Mouse (Mus musculus) G1E-ER4 (cell line): ENCODE measurements around the gene Msgn1. TPM values are rescaled to one million over a fixed set of nuclear protein-coding genes. Genes with fewer than 3 reads are reported as not detected.

Experiments used
- GATA1 ChIP-seq: IDR thresholded peaks from one replicate; pipeline ENCODE4 v1.8.0; 2012; ENCODE audit warnings: low read length, inconsistent platforms
- polyA plus RNA-seq: library from polyadenylated mRNA; stranded (reverse); fragments of >175 nt; gene quantifications from 2 replicates; pipeline ENCODE4 v1.2.3, GENCODE M21; 2012

Gene Msgn1
- polyA plus RNA-seq: not detected in 2 replicates

DNA sequence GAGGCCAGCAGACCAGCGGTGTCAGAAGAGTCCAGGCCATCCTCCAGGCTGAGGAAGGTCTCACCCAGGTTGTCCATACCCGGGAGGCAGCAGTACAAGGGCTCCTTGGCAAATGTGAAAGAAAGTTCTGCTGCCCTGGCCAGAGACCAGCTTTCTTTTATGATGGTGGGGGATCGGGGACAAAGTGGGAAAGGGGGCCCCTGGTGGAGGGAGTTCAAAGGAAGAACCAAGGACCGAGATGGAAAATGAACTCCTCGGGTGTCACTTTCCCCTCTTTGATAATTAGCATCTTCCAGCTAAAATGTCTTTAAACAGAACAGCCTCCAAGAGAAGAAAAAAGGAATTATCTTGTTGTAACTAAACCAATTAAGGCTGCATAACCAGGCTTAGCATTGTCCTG lies at the start of gene Msgn1:
Gene Msgn1, minus strand, starts transcription at position 101 of the 400 bp plus-strand sequence.
- TF ChIP-seq GATA1: no peak

GRCm38 (mm10) chr12:11250322-11250721 lies 41.5 kb upstream of the Msgn1 start:
- TF ChIP-seq GATA1: no peak

DNA sequence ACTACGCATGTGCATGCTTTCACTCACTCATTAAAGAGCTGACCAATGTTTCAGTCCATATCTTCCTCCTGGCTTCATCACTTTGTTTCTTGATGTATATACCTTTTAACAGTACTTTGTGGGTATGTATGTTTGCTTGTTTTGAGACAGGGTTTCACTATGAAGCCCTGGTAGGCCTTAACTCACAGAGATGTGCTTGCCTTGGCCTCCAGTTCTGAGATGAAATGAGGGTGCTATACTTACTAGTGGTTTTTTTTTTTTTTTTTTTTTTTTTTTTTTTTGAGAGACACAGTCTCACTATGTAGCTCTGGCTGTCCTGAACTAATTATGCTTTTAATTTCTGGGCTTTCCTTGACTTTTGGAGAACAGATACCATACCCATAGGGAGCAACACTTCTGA lies 38.7 kb upstream of the Msgn1 start:
- TF ChIP-seq GATA1: no peak

GRCm38 (mm10) chr12:11235996-11236395 lies 27.2 kb upstream of the Msgn1 start:
- TF ChIP-seq GATA1: no peak

- TF ChIP-seq GATA1: no peak
Measured at GRCm38 (mm10) chr12:11230267-11230666, 21.5 kb upstream of the Msgn1 start.

GRCm38 (mm10) chr12:11226529-11227268 lies 17.9 kb upstream of the Msgn1 start:
- no peak for TF ChIP-seq GATA1

- no peak for TF ChIP-seq GATA1
Measured at GRCm38 (mm10) chr12:11226123-11226522, 17.4 kb upstream of the Msgn1 start.

DNA sequence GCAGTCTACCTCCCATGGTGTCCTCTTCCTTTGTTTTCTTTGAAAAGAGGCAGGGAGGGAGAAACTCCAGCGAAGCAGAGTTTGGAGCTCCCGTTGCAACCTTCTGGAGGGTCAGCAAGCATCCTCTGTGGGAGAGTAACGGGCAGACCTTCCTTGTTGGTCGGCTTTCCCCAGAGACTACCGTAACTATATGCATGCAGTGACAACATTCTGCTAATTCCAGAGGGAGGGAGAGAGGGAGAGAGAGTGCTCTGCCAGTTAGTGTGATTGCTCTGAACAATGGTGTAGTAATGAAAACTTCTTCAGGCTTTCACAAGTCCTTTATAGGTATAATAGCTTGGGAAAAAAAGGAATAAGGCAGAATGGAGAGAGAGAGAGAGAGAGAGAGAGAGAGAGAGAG lies 15.9 kb upstream of the Msgn1 start:
- TF ChIP-seq GATA1: no peak

DNA sequence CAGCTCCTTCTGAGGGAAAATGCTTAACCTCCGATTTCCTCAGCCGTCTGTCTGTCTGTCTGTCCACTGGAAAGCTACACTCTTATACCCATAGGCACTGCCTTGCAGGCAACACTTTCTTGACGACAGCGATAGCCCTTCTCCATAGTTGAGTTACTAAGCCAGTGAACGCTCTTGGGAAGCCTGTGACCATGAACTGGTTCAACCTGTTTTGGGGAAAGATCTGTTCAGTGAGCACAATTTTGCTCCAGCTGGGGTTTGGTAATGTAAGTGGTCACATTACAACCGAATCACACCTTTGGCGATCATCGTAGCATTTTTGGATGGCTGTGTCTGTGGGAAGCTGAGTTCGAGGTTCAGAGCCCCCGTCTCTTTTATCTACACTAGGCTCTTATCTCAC lies 14.3 kb upstream of the Msgn1 start:
- TF ChIP-seq GATA1: no peak

GRCm38 (mm10) chr12:11222566-11222965 lies 13.8 kb upstream of the Msgn1 start:
- TF ChIP-seq GATA1: no peak

DNA sequence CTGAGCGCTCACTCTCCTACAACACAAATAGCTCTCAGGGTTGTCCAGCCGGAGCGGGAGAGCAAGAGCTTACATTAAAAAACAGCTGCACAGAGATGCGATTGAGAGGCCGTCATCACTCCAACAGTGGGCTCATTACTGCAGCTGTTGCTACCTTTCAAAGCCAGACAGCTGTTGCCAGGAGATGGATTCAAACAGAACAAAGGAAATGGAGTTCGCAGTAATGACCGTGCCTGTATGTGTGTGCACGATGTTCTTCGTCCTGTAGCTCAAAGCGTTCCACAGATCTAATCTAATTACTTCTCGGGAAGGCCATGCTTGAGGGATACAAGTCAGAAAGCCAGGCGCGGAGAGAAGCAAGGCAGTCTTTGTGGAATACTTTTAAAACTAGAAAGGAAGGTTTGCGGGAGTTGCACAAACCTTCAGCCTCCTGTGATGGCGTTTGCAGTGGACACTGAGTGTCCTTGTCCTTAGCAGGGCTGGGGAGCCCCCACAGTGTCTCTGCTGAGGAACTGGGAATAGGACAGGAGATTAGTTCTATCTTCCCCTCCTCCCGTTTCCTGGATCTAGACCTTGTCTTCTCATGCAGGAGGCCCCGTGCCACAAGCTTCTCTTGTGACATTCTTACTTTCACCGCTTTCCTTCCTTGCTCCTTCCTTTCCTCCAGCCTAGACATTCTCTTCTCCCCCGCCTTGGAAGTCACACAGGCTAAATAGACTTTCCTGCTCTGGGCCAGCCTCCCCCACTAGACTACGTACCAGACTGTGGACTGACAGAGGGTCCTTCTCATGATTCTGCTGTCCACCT lies 13.0 kb upstream of the Msgn1 start:
- TF ChIP-seq GATA1: no peak

- TF ChIP-seq GATA1: no peak
Measured at GRCm38 (mm10) chr12:11217726-11218250, 9.0 kb upstream of the Msgn1 start.

- no peak for TF ChIP-seq GATA1
Measured at GRCm38 (mm10) chr12:11216454-11216853, 7.7 kb upstream of the Msgn1 start.

DNA sequence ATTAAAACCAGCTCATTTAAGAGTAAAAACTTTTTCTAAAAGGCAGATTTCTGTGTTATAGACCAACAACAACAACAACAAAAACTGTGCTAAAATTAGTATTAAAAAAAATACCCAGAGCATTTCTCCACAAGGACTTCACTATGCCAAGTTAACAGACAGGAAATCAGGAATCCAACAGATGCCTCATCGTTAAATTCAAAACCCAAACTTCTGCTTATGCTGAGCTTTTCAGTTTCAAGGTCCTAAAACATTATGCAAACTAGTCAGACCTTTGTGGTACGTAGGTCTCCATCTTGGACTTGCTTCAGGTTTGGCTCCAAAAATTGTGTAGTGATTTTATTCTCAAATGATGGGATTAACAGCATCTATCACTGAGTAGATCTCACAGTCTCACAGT lies 6.8 kb upstream of the Msgn1 start:
- TF ChIP-seq GATA1: no peak

- TF ChIP-seq GATA1: no peak
Measured at GRCm38 (mm10) chr12:11214776-11215175, 6.0 kb upstream of the Msgn1 start.

- TF ChIP-seq GATA1: no peak
Measured at GRCm38 (mm10) chr12:11212881-11213280, 4.1 kb upstream of the Msgn1 start.

DNA sequence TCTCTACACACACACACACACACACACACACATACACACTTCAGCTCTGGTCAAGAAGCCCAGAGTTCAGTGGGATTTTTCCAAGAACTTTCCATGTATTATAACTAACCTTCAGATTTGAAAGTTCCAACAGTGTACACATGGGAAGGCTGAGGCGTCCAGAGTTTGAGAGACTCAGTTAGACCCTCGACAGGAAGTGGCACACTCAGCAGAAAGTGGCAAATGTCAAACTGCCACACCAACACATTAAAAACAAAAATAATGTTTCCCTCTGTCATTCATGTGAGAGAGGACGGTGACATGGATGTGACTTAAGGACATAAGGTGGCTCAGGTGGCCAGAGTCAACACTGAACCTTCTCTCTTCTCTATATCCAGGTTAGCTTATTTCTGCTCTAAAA lies 1.6 kb upstream of the Msgn1 start:
- TF ChIP-seq GATA1: no peak

DNA sequence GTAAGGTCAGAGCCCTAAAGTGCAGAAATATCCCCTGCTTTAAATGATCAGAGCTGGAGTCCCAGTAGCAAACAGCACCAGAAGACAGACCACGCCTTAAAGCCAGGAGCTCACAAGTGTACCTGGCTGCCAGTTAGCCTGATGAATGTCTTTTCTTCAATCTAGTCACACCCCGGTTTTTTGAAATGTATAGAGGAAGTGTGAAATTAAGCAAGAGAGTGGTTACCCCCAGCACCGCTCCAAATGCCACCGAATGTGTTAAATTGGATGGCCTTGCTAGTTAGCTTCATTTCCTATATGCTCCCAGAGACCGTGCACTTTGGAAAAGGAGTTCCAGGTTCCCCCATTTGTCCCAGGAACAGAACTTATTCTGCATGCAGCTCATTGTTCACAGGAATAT lies 864 bp upstream of the Msgn1 start:
- TF ChIP-seq GATA1: no peak
